Mouse (Mus musculus) neural tube, postnatal 0 days (tissue): ENCODE measurements around the gene Glipr1. TPM values are rescaled to one million over a fixed set of nuclear protein-coding genes. Genes with fewer than 3 reads are reported as not detected.

Experiments used
- polyA plus RNA-seq: library from polyadenylated mRNA; unstranded; fragments of >200 nt; fragmentation: Nextera tagmentation; extraction: Ambion mirVana; gene quantifications from 2 replicates; pipeline ENCODE4 v1.2.1, GENCODE M21; 2015

The Glipr1 gene
- polyA plus RNA-seq: 1.2 and 2.6 TPM in 2 replicates

GRCm38 (mm10) chr10:112002544-112003215 lies at the start of gene Glipr1:
TSS of gene Glipr1 (minus strand) at chr10:112002631.

GRCm38 (mm10) chr10:111972542-111973361 lies 29.7 kb downstream of the Glipr1 start, which contains the start of gene Krr1:
TSS of gene Krr1 (plus strand) at chr10:111972664.

Other genes starting within 250 kb of the Glipr1 start
- gene Krr1, start 30.0 kb downstream of the Glipr1 start, polyA plus RNA-seq: 22.0 and 24.4 TPM in 2 replicates
- gene Glipr1l1, start 57.6 kb upstream of the Glipr1 start, polyA plus RNA-seq: 0.27 and 0.28 TPM in 2 replicates
- not detected in 2 replicates for gene Glipr1l2, start 80.7 kb upstream of the Glipr1 start, polyA plus RNA-seq
- 0.35 and 0.80 TPM in 2 replicates for gene Glipr1l3, start 157.7 kb upstream of the Glipr1 start, polyA plus RNA-seq
- gene Caps2, start 161.0 kb upstream of the Glipr1 start, polyA plus RNA-seq: 0.25 and 0.50 TPM in 2 replicates